Comparison of ENCODE assay signal across 21 mouse cellular contexts in genomic region chr3:72825618-72826017, GRCm38 (mm10).
DNase-seq lines count a peak whose midpoint lies in the region; ATAC-seq and TF ChIP-seq lines count a peak whose summit lies in the region.
"Had no signal": no experiment of that assay in that cellular context is flagged by ENCODE, and none has a peak within 500 bp of the region (broad histone marks: within the 10 kb centered on the region; RNA-seq: fewer than 3 reads in every experiment).

No protein-coding gene starts in this region.

- no peaks in the 10 kb centered on the region for H3K9me3 ChIP-seq in forebrain, embryonic 11.5 days (ENCODE audit: control insufficient read depth, low read length)
- H3K9me3 ChIP-seq in forebrain, postnatal 0 days (ENCODE audit: low read length) = no peaks in the 10 kb centered on the region
- no peaks in the 10 kb centered on the region for H3K9me3 ChIP-seq in hindbrain, embryonic 14.5 days (ENCODE audit: control insufficient read depth, low read length)
- no peaks in the 10 kb centered on the region for H3K9me3 ChIP-seq in hindbrain, embryonic 16.5 days (ENCODE audit: control insufficient read depth, low read length)
- H3K9me3 ChIP-seq in midbrain, embryonic 14.5 days (ENCODE audit: control insufficient read depth, low read length) = no peaks in the 10 kb centered on the region
- no peaks in the 10 kb centered on the region for H3K9me3 ChIP-seq in midbrain, embryonic 10.5 days (replicated peaks)
- H3K9me3 ChIP-seq: embryonic facial prominence, embryonic 12.5 days; embryonic facial prominence, embryonic 15.5 days; forebrain, embryonic 10.5 days had no signal

- no peaks in the 10 kb centered on the region for H3K27me3 ChIP-seq in forebrain, embryonic 11.5 days (ENCODE audit: control insufficient read depth, insufficient read depth, low read length)
- no peaks in the 10 kb centered on the region for H3K27me3 ChIP-seq in forebrain, postnatal 0 days (ENCODE audit: insufficient read depth, low read length)
- no peaks in the 10 kb centered on the region for H3K27me3 ChIP-seq in hindbrain, embryonic 14.5 days (ENCODE audit: control insufficient read depth, insufficient read depth, low read length)
- no peaks in the 10 kb centered on the region for H3K27me3 ChIP-seq in hindbrain, embryonic 16.5 days (replicated peaks; ENCODE audit: control insufficient read depth, insufficient read depth, low read length)
- H3K27me3 ChIP-seq in midbrain, embryonic 14.5 days (ENCODE audit: control insufficient read depth, insufficient read depth, low read length) = no peaks in the 10 kb centered on the region
- no peaks in the 10 kb centered on the region for H3K27me3 ChIP-seq in midbrain, embryonic 10.5 days (ENCODE audit: low read depth, poor library complexity, severe bottlenecking)
- H3K27me3 ChIP-seq: embryonic facial prominence, embryonic 12.5 days; embryonic facial prominence, embryonic 15.5 days had no signal

- no peak overlapping the region for H3K4me3 ChIP-seq in forebrain, embryonic 11.5 days (ENCODE audit: low read depth, low read length)
- no peak overlapping the region for H3K4me3 ChIP-seq in forebrain, postnatal 0 days (ENCODE audit: low read depth, low read length)
- H3K4me3 ChIP-seq in hindbrain, embryonic 14.5 days (replicated peaks; ENCODE audit: low read length) = no peak overlapping the region
- no peak overlapping the region for H3K4me3 ChIP-seq in hindbrain, embryonic 16.5 days (ENCODE audit: low read length)
- no peak overlapping the region for H3K4me3 ChIP-seq in midbrain, embryonic 14.5 days (replicated peaks; ENCODE audit: low read depth, low read length)
- H3K4me3 ChIP-seq in midbrain, embryonic 10.5 days = no peak overlapping the region
- H3K4me3 ChIP-seq: embryonic facial prominence, embryonic 12.5 days; embryonic facial prominence, embryonic 15.5 days; erythroblast, embryonic 14.5 days; forebrain, embryonic 10.5 days had no signal

- no peak for TF ChIP-seq CTCF in forebrain, postnatal 0 days (IDR thresholded peaks at IDR 0.05; ENCODE audit: low read depth)

- no peak overlapping the region for H3K4me2 ChIP-seq in forebrain, embryonic 11.5 days (ENCODE audit: low read depth, low read length, severe bottlenecking)
- H3K4me2 ChIP-seq in forebrain, postnatal 0 days (ENCODE audit: low read depth) = no peak overlapping the region
- no peak overlapping the region for H3K4me2 ChIP-seq in hindbrain, embryonic 14.5 days (replicated peaks)
- no peak overlapping the region for H3K4me2 ChIP-seq in hindbrain, embryonic 16.5 days (ENCODE audit: low read length)
- H3K4me2 ChIP-seq in midbrain, embryonic 14.5 days (ENCODE audit: low read length) = no peak overlapping the region
- H3K4me2 ChIP-seq: embryonic facial prominence, embryonic 12.5 days; embryonic facial prominence, embryonic 15.5 days had no signal

- no peaks in the 10 kb centered on the region for H3K4me1 ChIP-seq in forebrain, embryonic 11.5 days (replicated peaks; ENCODE audit: control insufficient read depth, insufficient read depth, low read length)
- H3K4me1 ChIP-seq in forebrain, postnatal 0 days (ENCODE audit: insufficient read depth) = no peaks in the 10 kb centered on the region
- no peaks in the 10 kb centered on the region for H3K4me1 ChIP-seq in hindbrain, embryonic 14.5 days (replicated peaks; ENCODE audit: control insufficient read depth, insufficient read depth, low read length)
- H3K4me1 ChIP-seq in hindbrain, embryonic 16.5 days (ENCODE audit: control insufficient read depth, insufficient read depth, low read depth, low read length) = no peaks in the 10 kb centered on the region
- no peaks in the 10 kb centered on the region for H3K4me1 ChIP-seq in midbrain, embryonic 14.5 days (ENCODE audit: control insufficient read depth, insufficient read depth, low read length)
- no peaks in the 10 kb centered on the region for H3K4me1 ChIP-seq in midbrain, embryonic 10.5 days
- H3K4me1 ChIP-seq: embryonic facial prominence, embryonic 12.5 days; embryonic facial prominence, embryonic 15.5 days; forebrain, embryonic 10.5 days had no signal

- no peak overlapping the region for H3K9ac ChIP-seq in forebrain, embryonic 11.5 days (ENCODE audit: low read length)
- H3K9ac ChIP-seq in forebrain, postnatal 0 days = no peak overlapping the region
- no peak overlapping the region for H3K9ac ChIP-seq in hindbrain, embryonic 14.5 days
- no peak overlapping the region for H3K9ac ChIP-seq in hindbrain, embryonic 16.5 days (ENCODE audit: low read depth, low read length)
- no peak overlapping the region for H3K9ac ChIP-seq in midbrain, embryonic 14.5 days (replicated peaks; ENCODE audit: low read length)
- H3K9ac ChIP-seq: embryonic facial prominence, embryonic 12.5 days; embryonic facial prominence, embryonic 15.5 days had no signal

- 86% methylated on average over 3 of the region's 3 CpGs for WGBS in forebrain, embryonic 11.5 days
- WGBS in forebrain, postnatal 0 days = 87% methylated on average over 3 of the region's 3 CpGs
- WGBS in hindbrain, embryonic 14.5 days = 95% methylated on average over 3 of the region's 3 CpGs
- WGBS in hindbrain, embryonic 16.5 days = 100% methylated on average over 3 of the region's 3 CpGs
- 93% methylated on average over 3 of the region's 3 CpGs for WGBS in midbrain, embryonic 14.5 days
- 93% methylated on average over 3 of the region's 3 CpGs for WGBS in midbrain, embryonic 10.5 days

- ATAC-seq in forebrain, embryonic 11.5 days (replicated peaks; ENCODE audit: low FRiP score) = peak; percentile 49; the same call in 1 of the 2 replicates
- ATAC-seq in forebrain, postnatal 0 days = no peak
- 0 out of 2 replicates have a peak, but pooled peaks have one; percentile 48 for ATAC-seq in hindbrain, embryonic 14.5 days (ENCODE audit: low FRiP score)
- ATAC-seq in hindbrain, embryonic 16.5 days = no peak
- ATAC-seq in midbrain, embryonic 14.5 days (ENCODE audit: low FRiP score, low TSS enrichment) = 0 out of 2 replicates have a peak, but pooled peaks have one; percentile 53
- ATAC-seq: forebrain, embryonic 14.5 days had no signal

- no peak for DNase-seq in forebrain, embryonic 11.5 days (ENCODE audit: low spot score)
- no peak for DNase-seq in forebrain, postnatal 0 days
- no peak for DNase-seq in hindbrain, embryonic 14.5 days (ENCODE audit: low spot score)
- no peak for DNase-seq in midbrain, embryonic 14.5 days
- no peak for DNase-seq in midbrain, embryonic 10.5 days (ENCODE audit: low spot score)
- DNase-seq: adrenal gland, adult 2 months; adrenal gland, postnatal 10 days; adrenal gland, postnatal 25 days; cerebellum, adult 11 months; cerebellum, adult 18-20 months; cerebellum, adult 8-10 months; cerebellum, adult 9-11 months; cerebellum, postnatal 14 days; cerebellum, postnatal 36 days; embryo, embryonic 11 days had no signal

- no peaks in the 10 kb centered on the region for H3K36me3 ChIP-seq in forebrain, embryonic 11.5 days (ENCODE audit: control insufficient read depth, insufficient read depth, low read length)
- no peaks in the 10 kb centered on the region for H3K36me3 ChIP-seq in forebrain, postnatal 0 days (ENCODE audit: insufficient read depth)
- H3K36me3 ChIP-seq in hindbrain, embryonic 14.5 days (replicated peaks; ENCODE audit: control insufficient read depth, insufficient read depth) = no peaks in the 10 kb centered on the region
- H3K36me3 ChIP-seq in hindbrain, embryonic 16.5 days (ENCODE audit: control insufficient read depth, insufficient read depth, low read length) = no peaks in the 10 kb centered on the region
- no peaks in the 10 kb centered on the region for H3K36me3 ChIP-seq in midbrain, embryonic 14.5 days (ENCODE audit: control insufficient read depth, insufficient read depth, low read length)
- no peaks in the 10 kb centered on the region for H3K36me3 ChIP-seq in midbrain, embryonic 10.5 days
- H3K36me3 ChIP-seq: embryonic facial prominence, embryonic 12.5 days; embryonic facial prominence, embryonic 15.5 days; forebrain, embryonic 10.5 days had no signal

- H3K27ac ChIP-seq in forebrain, embryonic 11.5 days (ENCODE audit: low read depth, low read length) = no peak overlapping the region
- H3K27ac ChIP-seq in forebrain, postnatal 0 days (ENCODE audit: low read depth, low read length) = no peak overlapping the region
- H3K27ac ChIP-seq in hindbrain, embryonic 14.5 days = no peak overlapping the region
- H3K27ac ChIP-seq in hindbrain, embryonic 16.5 days (ENCODE audit: low read depth, low read length) = no peak overlapping the region
- no peak overlapping the region for H3K27ac ChIP-seq in midbrain, embryonic 14.5 days (replicated peaks; ENCODE audit: low read depth, low read length)
- no peak overlapping the region for H3K27ac ChIP-seq in midbrain, embryonic 10.5 days (replicated peaks)
- H3K27ac ChIP-seq: embryonic facial prominence, embryonic 12.5 days; embryonic facial prominence, embryonic 15.5 days; forebrain, embryonic 10.5 days had no signal

Comparison
In these comparisons a context has a peak if more than half of its experiments do, and no peak if none do; other contexts are left out.
1. ATAC-seq: peak in forebrain, embryonic 11.5 days (single experiment), hindbrain, embryonic 14.5 days (single experiment) and midbrain, embryonic 14.5 days (single experiment); none in forebrain, postnatal 0 days (single experiment) and hindbrain, embryonic 16.5 days (single experiment).